Mouse (Mus musculus): ENCODE measurements at regions not wholly inside any gene's neighbourhood (a gene's known extent, or its start where the extent isn't known, plus 50 kb on each side); places are given as distances from the start of the nearest gene placed in this dataset.
"Not testable (repeated sequence)": the region's sequence is repeated elsewhere in the genome, so short reads cannot be mapped to it uniquely, and the experiment has no call there.

DNA sequence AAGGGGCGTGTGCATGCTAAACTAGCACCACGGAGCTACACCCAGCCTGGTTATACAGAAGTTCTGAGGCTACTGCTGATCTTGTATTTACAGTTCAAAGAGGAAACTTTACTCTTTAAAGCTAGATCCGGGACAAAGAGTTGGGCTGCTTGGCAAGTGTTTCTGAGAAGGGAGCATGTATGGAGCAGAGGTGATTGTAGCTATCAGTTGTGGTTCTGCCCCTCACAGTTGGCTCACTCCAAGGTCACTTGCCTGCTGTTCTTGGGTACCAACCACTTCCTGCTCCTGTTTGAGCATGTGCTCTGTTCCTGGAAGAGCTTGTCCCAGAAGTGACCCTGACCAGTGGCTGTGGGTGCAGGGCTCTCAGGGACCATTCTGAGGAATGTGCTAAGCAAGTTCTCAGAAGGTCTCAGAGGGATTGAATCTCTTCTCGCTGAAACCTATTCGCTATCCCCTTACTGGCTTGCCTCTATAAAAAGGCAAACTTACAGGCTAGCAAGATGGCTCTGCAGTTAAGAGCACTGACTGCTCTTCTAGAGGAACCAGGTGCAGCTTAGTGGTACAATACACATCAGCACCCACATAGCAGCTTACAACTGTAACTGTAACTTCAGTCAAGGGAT is 94.9 kb upstream of the Max start:
- DNase-seq = no peak

DNA sequence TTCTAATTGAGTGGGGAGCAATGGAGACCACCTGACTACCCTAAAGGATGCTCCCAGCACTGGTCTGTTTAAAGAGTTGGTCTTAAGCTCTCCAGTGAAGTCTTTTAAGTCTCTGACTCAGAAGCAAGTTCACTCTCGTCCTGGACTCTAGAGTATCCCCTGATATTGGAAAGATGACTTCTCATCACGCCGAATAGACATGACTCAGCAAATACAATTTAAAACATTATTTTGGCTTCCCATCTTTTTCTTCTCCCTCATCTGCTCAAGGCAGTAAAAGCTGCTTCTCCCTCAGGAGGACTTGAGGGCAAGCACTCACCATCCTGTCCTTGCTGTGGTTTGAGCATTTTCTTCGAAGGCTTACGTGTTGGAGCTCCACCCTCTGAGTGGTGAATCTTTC is 92.7 kb upstream of the Max start:
- no peak for DNase-seq

DNA sequence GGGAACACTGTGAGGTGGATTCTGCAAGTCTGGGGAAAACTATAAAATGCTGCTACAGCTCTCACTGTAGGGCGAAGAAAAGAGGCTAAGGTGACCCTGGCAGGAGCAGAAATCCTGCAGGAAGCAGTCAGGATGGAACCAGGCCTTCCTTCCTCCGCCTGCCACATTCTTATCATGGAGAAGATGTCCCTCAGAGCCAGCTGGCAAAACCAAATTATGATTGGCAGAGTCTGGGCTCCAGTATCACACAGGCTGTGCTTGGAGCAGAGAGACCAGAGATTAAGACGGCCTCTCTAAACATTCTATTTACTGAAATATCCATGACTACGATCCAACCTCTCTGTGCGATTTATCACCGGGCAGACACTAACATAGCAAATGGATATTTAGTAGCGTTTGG is 92.2 kb upstream of the Max start:
- no peak for DNase-seq

DNA sequence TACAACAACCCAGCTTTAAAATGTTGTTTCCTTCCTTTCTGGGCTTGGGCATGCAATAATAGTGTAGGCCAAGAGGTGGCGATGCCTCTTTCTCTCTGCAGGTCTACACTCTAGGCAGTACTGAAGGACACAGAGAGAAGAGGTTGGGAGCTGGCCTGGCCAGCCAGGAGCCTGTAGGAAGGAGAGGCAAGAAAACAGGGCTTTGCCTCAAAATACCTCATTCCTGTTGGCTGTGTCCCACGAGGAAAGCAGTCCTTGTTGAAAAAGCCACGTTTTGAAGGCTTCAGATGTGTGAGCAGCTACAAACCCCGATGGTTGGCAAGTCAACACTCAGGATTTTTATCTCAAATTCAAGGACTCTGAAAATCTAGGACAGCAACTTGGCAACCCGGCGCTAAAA is 90.9 kb upstream of the Max start:
- DNase-seq = peak; percentile 61

DNA sequence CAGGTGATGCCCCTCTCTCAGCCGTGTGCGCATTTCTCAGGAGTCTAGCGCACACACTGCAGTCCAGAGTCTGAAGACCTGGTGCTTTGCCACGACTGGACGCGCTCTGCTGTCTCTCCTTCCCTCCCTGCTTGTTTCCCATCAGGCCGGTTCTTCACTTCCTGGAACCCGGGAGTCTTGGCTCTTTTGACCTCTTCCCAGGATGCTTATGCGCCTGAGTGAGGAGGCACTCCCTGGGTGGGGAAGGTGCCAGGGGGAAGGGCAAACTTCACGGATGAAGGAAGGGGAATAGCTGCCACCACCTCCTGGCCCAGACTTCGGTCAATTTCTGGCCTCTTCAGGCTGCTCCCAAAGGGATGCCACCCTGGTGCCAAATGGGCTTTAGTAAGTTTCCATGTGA is 86.4 kb upstream of the Max start:
- no peak for DNase-seq

DNA sequence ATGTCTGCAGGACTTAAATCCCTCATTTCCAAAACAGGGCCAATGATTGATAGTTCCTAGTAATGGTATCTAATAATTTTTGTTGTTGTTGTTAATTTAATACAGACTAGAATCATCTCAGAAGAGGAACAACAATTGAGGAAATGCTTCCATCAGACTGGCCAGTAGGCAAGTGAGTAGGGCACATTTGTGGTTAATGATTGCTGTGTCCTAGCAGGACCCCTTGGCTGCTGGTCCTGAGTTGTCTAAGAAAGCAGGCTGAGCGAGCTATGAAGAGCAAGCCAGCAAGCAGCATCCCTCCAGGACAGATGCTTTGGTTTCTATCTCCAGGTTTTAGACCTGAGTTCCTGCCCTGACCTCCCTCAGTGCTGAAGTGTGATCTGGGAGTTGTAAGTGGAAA is 85.3 kb upstream of the Max start:
- DNase-seq = no peak

DNA sequence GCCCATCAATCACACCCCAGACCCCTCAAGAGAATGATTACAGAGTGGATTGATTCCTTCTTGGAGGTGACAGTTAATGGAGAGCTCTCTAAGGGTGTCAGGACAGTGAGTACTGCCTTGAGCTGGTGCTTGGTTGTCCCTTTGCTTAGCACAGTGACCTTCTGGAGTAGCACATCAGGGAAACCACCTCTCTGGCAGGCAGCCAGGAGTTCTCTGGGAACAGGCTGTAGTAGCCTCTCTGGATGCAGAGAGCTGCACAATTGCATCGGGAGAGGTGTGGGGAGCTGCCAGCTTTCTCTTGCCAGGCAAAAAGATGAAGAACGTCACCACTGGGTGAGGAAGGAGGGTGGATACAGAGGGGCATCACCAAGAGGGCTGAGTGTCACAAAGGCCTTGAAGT is 84.0 kb upstream of the Max start:
- peak; percentile 87 for DNase-seq

DNA sequence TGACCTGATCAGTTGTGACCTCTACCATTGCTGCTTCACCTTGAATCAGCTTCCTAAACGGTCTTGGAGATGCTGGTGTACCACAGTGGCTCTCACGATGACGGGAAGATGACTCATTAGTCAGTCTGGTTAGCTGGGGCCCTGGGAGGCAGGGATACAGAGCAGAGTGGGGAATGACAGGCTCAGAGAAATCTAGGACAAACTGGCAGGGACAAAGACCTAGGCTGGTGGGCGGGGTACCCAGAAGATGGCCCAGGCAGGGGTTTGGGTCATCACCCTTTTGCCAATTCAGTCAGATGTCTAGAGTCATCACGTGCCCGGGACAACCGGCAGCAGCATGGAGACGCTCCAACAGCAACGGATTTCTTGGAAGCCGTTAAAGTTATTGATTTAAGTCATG is 83.4 kb upstream of the Max start:
- DNase-seq = peak; percentile 20

DNA sequence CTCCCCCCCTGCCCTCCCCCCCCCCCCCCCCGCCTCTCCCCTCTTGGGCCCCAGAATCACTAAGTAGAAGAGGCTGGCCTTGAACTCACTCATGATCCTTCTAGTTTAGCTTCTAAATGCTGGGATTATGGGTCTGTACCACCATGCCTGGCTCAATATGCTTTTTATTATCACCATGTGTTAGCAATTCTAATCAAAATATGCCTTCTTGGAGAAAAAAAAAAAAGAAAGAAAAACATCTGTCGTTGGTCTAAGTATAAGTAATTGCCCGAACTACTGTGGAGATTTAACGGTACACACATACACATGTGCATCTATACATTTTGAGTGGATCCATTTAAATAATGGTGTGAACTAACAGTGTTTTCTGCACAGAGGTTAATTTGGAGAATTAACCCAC is 80.4 kb upstream of the Max start:
- DNase-seq = no peak

DNA sequence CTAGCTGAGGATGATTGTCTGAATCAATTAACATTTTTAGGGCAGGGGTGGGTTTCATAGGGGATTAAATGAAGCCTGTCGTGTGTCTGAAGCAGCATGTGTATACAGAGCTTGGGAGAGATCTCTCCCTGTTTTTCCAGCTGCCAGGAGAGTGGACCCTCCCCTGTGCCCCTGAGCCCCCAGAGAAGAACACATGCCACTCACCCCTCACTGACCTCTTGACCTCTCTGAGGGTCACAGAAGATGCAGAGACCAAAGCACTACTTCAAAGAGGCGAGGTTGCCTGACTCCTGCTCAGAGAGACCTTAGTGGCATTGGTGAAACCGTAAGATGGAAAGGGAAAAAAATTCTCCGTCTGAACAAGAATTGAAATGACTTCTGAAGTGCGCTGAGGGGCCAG is 79.1 kb upstream of the Max start:
- DNase-seq = no peak

DNA sequence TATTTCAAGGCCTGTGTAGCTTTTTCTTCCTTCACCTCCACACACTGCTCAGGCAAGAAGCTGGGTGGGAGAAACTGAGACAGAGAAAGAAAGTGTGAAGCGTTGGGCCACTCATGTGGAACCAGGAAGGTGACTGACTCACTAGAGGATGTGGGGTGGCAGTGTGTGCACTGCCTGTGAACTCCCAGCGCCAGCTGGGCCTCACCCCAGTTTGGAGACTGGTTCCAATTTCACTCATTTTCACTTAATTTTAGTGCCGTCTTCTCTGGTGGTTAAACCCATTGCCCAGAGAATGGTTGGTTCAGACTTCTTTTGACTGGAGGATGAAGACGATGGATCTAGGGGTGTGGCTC is 77.9 kb upstream of the Max start:
- no peak for DNase-seq

DNA sequence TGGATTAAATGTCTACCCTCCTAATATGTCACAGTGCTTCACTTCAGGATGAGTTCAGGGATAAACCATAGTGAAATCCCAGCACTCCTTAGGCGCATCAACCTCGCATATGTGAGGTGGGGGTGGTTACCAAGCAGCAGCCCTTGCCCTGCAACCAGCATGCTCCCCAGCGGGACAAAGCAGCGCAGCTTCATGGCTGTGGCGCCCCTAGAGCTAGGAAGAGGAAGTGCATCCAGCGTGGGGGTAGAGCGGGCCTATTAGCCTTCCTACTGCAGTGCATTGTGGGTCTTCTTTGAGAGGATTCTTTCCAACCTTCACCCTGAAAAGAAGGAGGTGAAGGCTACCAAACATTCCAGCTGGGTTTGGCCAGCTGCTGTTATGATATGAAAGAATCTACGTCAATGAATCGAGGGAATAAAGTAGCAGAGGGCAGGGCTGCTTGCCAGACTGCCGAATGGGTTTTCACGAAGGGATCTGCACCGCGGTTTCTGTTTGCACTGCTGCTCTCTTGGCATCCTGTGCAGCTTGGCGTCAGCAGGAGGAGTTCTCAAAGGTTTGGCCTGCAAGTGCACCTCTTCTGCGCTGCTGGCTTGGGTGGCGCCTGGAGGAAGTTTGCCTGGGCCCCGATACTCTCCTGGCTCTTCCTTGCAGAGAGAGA is 77.4 kb upstream of the Max start:
- peak; percentile 34 for DNase-seq

DNA sequence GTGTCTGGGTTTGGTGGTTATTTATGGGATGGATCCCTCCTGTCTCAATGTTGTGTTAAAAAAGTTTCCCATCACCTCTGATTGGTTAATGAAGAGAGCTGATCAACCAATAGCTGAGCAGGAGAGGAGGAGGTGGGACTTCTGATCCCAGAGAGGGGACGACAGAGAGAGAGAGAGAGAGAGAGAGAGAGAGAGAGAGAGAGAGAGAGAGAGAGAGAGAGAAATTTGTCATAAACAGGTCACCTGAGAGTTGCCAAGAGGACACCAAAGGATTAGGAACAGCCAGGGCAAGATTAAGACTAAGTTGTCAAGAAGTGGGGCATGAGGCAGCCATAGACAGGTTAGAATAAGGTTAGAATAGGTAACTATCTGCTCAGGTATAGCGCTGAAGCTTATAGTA is 73.7 kb upstream of the Max start:
- DNase-seq = no peak

DNA sequence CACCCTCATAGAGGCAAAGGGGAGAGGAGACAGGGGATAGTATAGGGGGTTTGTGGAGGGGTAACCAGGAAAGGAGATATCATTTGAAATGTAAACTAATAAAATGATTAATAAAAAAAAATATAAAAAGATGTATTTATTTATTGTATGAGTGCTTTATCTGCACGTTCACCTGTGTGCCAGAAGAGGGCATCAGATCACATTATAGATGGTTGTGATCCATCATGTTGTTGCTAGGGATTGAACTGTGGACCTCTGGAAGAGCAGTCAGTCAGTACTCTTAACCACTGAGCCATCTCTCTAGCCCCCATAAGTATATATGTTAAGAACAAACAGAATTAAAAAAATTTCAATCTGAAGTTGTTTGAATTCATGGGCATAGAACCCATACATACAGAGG is 69.4 kb upstream of the Max start:
- DNase-seq = no peak

DNA sequence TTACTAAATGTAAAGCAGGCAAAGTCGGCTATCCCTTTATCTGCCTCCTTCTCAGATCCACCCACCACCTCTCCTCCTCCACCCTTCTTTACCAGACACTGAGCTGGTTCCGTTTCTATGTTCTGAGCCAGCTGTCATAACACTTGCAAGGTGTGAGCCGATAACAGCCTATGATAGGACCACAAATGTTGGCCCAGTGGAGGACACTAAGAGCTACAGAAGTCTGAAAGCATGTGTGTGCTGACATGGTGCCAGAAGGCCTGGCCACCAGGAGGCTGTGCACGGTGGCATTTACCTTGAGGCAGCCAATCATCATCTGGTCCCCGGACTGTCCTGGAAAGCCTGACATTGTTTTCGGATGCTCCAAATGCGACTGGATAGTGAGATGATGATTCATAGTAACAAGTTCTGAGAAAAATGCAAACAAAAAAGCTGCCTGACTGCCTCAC is 63.5 kb upstream of the Max start:
- DNase-seq = no peak

DNA sequence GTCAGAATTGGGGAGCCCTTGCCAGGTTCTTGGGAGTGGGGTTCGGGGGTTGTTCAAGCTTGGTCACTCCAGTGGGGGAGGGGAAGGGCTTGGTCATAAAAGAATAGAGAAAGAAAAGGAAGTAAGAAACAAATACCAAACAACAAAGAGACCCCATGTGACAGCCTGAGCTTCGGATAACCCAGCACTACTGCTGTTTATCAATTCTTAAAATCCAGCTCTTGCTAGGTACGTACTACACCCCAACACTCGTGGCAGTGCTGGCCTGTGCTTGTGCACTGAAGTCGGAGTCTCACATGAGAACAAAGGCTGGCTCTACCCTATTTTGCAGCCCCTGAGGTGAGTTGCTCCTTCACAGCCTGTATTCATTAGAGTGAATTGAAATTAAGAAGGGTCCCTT is 60.5 kb upstream of the Max start:
- no peak for DNase-seq

DNA sequence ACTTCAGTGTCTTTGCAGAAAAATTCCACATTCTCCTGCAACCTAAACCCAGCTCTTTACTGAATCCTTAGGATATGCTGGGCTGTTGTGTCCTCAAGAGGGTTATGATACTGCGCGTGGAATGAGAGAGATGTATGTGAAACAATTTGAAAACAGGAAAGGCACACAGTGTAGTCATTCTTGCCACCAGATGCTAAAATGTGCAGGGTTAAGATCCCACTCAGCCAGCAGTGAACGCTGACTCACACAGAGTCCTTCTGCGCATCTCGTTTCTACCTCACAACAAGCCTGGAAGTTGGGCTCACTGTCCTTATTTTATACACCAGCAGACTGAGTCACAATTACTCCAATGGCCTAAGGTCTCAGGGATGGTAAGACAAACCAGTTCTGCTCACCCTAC is 59.9 kb upstream of the Max start:
- no peak for DNase-seq

DNA sequence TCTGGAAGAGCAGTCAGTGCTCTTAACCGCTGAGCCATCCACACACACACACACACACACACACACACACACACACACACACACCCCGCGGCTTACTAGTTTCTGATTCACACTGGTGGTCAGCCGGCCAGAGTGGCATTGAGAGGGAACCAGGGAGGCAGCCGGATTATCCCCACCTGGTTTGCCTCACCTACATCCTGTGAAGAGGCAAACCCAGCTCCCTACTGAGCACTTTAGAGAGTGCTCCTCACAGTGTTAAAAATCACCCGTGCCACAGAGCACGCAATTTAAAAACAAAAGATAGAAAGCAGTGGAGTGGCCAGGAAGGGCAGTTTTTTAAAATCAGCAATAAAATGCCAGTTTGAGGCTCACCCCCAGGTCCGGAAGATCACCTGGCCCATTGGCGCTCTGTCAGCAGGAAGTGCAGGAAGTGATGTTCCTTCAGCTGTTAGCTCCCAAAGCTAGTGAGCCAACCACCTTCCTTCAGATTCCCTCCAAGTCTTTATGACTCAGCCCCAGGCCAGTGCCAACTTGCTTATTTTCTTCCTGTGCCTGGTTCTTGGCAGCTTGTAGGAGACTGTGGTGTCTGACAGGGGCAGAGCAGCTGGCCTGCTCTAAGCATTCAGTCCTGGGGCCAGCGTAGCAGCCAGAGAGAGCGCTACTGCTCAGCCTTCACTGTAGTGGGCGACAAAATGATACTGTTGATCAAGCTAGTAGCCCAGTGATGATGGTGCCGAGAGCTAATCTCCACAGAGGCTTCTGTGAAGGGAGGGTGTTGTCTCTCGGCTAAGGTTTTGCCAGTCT is 57.9 kb upstream of the Max start:
- peak; percentile 38 for DNase-seq

DNA sequence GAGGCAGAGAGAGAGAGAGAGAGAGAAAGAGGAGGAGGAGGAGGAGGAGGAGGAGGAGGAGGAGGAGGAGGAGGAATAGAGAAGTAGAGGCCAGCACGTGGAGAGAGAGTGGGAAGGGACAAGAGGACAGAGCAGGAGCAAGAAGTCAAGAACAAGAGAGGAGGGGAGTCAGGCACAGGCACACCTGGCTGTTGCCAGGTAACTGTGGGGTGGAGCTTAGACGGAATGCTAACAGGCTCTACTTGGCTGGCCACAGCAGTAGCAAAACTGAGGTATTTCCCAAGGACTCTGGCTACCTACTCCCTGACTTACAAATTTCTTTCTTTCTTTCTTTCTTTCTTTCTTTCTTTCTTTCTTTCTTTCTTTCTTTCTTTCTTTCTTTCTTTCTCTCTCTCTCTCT is 57.1 kb upstream of the Max start:
- DNase-seq = not testable (repeated sequence)

DNA sequence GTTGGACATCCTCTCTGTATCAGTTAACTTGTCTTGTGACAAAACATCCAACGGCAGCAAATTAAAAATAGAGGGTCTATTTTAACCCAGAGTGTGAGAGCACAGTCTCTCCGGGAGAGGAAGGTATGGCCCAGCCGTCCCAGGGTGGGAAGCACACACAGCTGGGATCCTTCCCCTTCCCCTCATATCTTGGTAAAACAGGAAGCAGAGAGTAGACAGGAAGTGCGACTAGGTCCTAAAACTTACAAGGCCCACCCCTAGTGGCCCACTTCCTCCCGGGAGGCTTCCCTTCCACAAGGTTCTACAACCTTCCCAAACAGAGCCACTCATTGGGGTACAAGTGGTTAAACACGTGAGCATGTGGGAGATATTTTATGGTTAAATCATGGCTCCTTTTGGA is 56.4 kb upstream of the Max start:
- DNase-seq = no peak

DNA sequence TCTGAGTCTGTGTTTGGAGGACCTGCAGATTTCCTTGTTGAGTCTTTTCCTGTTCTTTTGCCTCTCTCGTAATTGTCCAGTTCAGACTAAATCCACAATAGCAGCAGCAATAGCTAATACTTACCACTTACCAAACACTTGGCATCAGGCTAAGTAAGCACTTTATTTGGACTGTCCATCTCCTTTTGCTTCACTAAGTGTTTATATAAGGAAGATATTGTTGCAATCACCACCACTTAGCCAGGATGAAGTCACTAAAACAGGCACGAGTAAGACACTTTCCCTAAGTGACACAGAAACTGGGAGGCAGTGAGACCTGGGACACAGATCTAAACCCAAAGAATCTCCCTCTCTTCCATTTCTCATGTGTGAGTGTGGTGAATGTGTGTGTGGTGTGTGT is 52.9 kb upstream of the Max start:
- no peak for DNase-seq

Measured in adrenal gland, postnatal 25 days (tissue).